Mouse (Mus musculus) adrenal gland, postnatal 36 days (tissue): ENCODE data around the gene Gdap2. TPM values are rescaled to one million over a fixed set of nuclear protein-coding genes. Genes with fewer than 3 reads are reported as not detected.

Experiments used
- DNase-seq, 2 experiments: peaks; one replicate each; pipeline ENCODE4 v3.0.0; 2021; ENCODE audit warnings: mixed read lengths in 1 of 2
- total RNA-seq, 2 experiments: library from RNA; stranded (reverse); gene quantifications; 2 replicates each; pipeline ENCODE4 v1.2.3; 2021

Gdap2 gene
- total RNA-seq, 2 experiments from 2014 or later: 18.0 to 20.8 TPM

GRCm38 (mm10) chr3:100246286-100246825 is 84.2 kb downstream of the Gdap2 start:
- DNase-seq: peak; percentile 14 to 20

Other genes starting within 250 kb of the Gdap2 start
- gene Wdr3, start within 50 bp of the Gdap2 start, total RNA-seq: 10 to 100 TPM; 30.6 to 35.0 TPM